Mouse (Mus musculus) limb, embryonic 15.5 days (tissue): ENCODE data around the gene Ctla2a. TPM values are rescaled to one million over a fixed set of nuclear protein-coding genes. Genes with fewer than 3 reads are reported as not detected.
"Not testable (repeated sequence)": the region's sequence is repeated elsewhere in the genome, so short reads cannot be mapped to it uniquely, and the experiment has no call there.

Experiments used
- ATAC-seq: fragments of 200-750 bp; cut with Nextera tagmentation; 2 replicates; pipeline ENCODE4 v1.8.0; 2017; ENCODE audit warnings: low read depth, moderate TSS enrichment; ENCODE audit not compliant: insufficient number of reproducible peaks, low FRiP score, low TSS enrichment
- H3K27ac ChIP-seq: fragments of 300-500 bp; sonication (generic); 2 replicates; pipeline ENCODE4 v1.5.1; 2015; ENCODE audit warnings: moderate library complexity, mild to moderate bottlenecking, inconsistent platforms
- H3K27me3 ChIP-seq: fragments of 300-500 bp; sonication (generic); 2 replicates; pipeline ENCODE4 v1.6.1; 2015; ENCODE audit warnings: inconsistent platforms
- H3K36me3 ChIP-seq: fragments of 300-500 bp; sonication (generic); 2 replicates; pipeline ENCODE4 v1.6.1; 2015; ENCODE audit warnings: inconsistent platforms
- H3K4me1 ChIP-seq: fragments of 300-500 bp; sonication (generic); 2 replicates; pipeline ENCODE4 v1.6.1; 2015; ENCODE audit warnings: inconsistent platforms
- H3K4me2 ChIP-seq: fragments of 300-500 bp; sonication (generic); 2 replicates; pipeline ENCODE4 v1.6.1; 2015; ENCODE audit warnings: mild to moderate bottlenecking, inconsistent platforms
- H3K4me3 ChIP-seq: fragments of 300-500 bp; sonication (generic); 2 replicates; pipeline ENCODE4 v1.5.1; 2015; ENCODE audit warnings: mild to moderate bottlenecking, inconsistent platforms
- H3K9ac ChIP-seq: fragments of 300-500 bp; sonication (generic); 2 replicates; pipeline ENCODE4 v1.6.1; 2015; ENCODE audit warnings: inconsistent platforms
- H3K9me3 ChIP-seq: fragments of 300-500 bp; sonication (generic); 2 replicates; pipeline ENCODE4 v1.6.1; 2016; ENCODE audit warnings: inconsistent platforms
- WGBS: fragments of 180-500 bp; shearing (Covaris S2); methylation state at CpG from one replicate; pipeline ENCODE4 v1.1.7; 2015; 5-methylcytosine and 5-hydroxymethylcytosine counted together
- polyA plus RNA-seq: library from polyadenylated mRNA; unstranded; fragments of >200 nt; fragmentation: Nextera tagmentation; extraction: Ambion mirVana; gene quantifications from 2 replicates; pipeline ENCODE4 v1.2.1, GENCODE M21; 2015

The Ctla2a gene
- 29.7 and 31.1 TPM in 2 replicates for polyA plus RNA-seq

GRCm38 (mm10) chr13:60936500-60936901 is at the start of gene Ctla2a, which contains the start of gene Gm49391:
TSS of gene Ctla2a (minus strand) at chr13:60936625.
TSS of gene Gm49391 (minus strand) at chr13:60936571.
- H3K4me1 ChIP-seq, result no peaks in the 10 kb centered on the region
- H3K27me3 ChIP-seq, result no peaks in the 10 kb centered on the region
- peak; percentile 52; the same call in 1 of the 2 replicates for ATAC-seq
- no peak within 1 kb of the TSS for H3K4me2 ChIP-seq
- no peaks in the 10 kb centered on the region for H3K9me3 ChIP-seq
- no peak within 1 kb of the TSS for H3K27ac ChIP-seq
- no peak within 1 kb of the TSS for H3K4me3 ChIP-seq
- H3K36me3 ChIP-seq, result no peaks in the 10 kb centered on the region
- 51% methylated on average over 5 of the region's 5 CpGs for WGBS
- H3K9ac ChIP-seq, result no peak within 1 kb of the TSS

DNA sequence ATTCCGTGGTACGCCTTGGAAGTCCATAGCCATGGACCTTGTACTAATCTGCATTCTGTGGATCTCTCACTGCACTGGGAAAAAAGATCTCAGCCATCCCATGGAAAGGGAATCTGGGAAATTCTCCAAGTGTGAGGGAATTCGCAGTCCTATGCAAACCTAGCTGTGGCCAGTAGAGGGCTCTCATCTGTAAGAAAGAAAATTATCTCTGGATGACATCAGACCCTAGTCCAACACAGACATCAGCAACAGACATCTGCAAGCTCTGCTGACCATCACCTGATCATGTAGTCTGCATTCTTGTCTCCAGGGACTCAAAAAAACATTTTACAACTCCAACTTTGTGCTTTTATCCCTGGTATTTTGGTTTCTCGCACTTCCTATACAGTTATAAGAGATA is 35.9 kb upstream of the Ctla2a start:
- not testable (repeated sequence) for H3K4me1 ChIP-seq, H3K27me3 ChIP-seq, H3K36me3 ChIP-seq, H3K4me3 ChIP-seq, H3K9ac ChIP-seq, H3K4me2 ChIP-seq, H3K27ac ChIP-seq, ATAC-seq, H3K9me3 ChIP-seq
- WGBS, result 70% methylated on average over 4 of the region's 4 CpGs

- H3K36me3 ChIP-seq, H3K9me3 ChIP-seq, H3K9ac ChIP-seq, H3K4me1 ChIP-seq, H3K27me3 ChIP-seq, H3K4me2 ChIP-seq, H3K4me3 ChIP-seq, ATAC-seq, H3K27ac ChIP-seq: not testable (repeated sequence)
- 35% methylated on average over 5 of the region's 5 CpGs for WGBS
These were observed 27.6 kb upstream of the Ctla2a start for GRCm38 (mm10) chr13:60963985-60964384.

DNA sequence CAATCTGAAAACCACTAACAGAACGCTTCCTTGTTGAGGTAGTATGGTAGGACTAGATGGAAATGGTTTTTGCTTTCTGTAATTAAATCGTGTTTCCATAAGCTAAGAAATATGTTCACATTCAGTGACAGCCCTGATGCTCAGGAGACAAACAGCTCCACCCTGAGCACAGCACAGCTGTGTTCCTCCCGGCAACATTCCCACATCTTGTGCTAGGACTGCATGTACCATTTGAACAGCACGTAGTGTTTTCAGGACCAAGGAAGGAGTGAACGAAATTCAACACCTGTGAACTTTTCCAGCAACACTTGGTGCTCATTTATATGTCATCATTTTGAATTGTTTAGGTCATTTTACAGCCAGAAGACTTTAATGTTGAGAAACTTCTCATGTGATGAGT is 25.3 kb upstream of the Ctla2a start:
- Histone ChIP-seq H3K9ac (no peak overlapping the region), H3K4me1 (no peaks in the 10 kb centered on the region), H3K4me3 (no peak overlapping the region), H3K27ac (no peak overlapping the region), H3K9me3 (no peaks in the 10 kb centered on the region), H3K27me3 (no peaks in the 10 kb centered on the region), H3K4me2 (no peak overlapping the region), H3K36me3 (no peaks in the 10 kb centered on the region)
- ATAC-seq, result no peak
- WGBS, result 62% methylated on average over 5 of the region's 5 CpGs

DNA sequence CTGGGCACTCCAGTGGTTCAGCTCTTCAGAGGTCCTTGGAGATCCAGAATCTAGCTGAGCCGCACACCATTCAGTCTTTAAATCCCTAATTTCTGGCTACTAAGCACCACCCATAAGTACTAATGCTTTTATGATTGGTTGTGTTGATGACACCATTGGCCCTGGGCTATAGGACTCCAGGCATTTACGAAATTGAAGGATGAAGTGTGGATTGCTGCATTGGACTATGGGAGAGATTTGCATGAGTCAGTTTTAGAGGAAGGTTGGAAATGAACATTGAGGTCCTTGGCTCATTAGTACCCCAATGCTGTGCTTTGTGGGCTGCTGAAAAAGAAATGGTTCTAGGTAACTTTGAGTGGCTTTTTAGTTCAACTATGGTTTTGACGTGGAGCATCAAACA is 5.5 kb upstream of the Ctla2a start, which contains the start of gene Tpbpa:
Gene Tpbpa, minus strand, starts transcription at position 101 of the 400 bp plus-strand sequence.
- not testable (repeated sequence) for H3K9ac ChIP-seq
- 76% methylated on average over 3 of the region's 3 CpGs for WGBS

GRCm38 (mm10) chr13:60935490-60935889 is 935 bp downstream of the Ctla2a start, which contains the start of gene Gm49393:
TSS of gene Gm49393 (minus strand) at chr13:60935590.
- H3K27ac ChIP-seq, H3K27me3 ChIP-seq, H3K9ac ChIP-seq, H3K4me1 ChIP-seq, H3K36me3 ChIP-seq, H3K4me3 ChIP-seq, ATAC-seq, H3K4me2 ChIP-seq, H3K9me3 ChIP-seq: not testable (repeated sequence)
- 63% methylated on average over 2 of the region's 2 CpGs for WGBS

More for the DNA sequence above, 5.5 kb upstream of the Ctla2a start, which contains the start of gene Tpbpa:
- H3K27me3 ChIP-seq, H3K4me3 ChIP-seq, H3K9me3 ChIP-seq, H3K36me3 ChIP-seq, H3K4me2 ChIP-seq, H3K27ac ChIP-seq, H3K4me1 ChIP-seq, ATAC-seq: not testable (repeated sequence)

- not testable (repeated sequence) for H3K27ac ChIP-seq, ATAC-seq, H3K9me3 ChIP-seq, H3K9ac ChIP-seq, H3K4me3 ChIP-seq, H3K36me3 ChIP-seq, H3K4me1 ChIP-seq, H3K27me3 ChIP-seq, H3K4me2 ChIP-seq
- 91% methylated on average over 2 of the region's 2 CpGs for WGBS
These were observed 31.6 kb downstream of the Ctla2a start, which contains the start of gene Tpbpb for GRCm38 (mm10) chr13:60904780-60905179. TSS of gene Tpbpb (minus strand) at chr13:60904880.

GRCm38 (mm10) chr13:60897328-60897727 is 39.1 kb downstream of the Ctla2a start, which contains the start of gene Ctla2b:
TSS of gene Ctla2b (minus strand) at chr13:60897447.
- no peaks in the 10 kb centered on the region for H3K36me3 ChIP-seq
- ATAC-seq, result no peak
- WGBS, result 52% methylated on average over 3 of the region's 3 CpGs
- no peaks in the 10 kb centered on the region for H3K9me3 ChIP-seq
- no peaks in the 10 kb centered on the region for H3K4me1 ChIP-seq
- H3K27me3 ChIP-seq, result no peaks in the 10 kb centered on the region
- no peak within 1 kb of the TSS for H3K9ac ChIP-seq
- no peak within 1 kb of the TSS for H3K27ac ChIP-seq
- H3K4me2 ChIP-seq, result no peak within 1 kb of the TSS
- no peak within 1 kb of the TSS for H3K4me3 ChIP-seq

DNA sequence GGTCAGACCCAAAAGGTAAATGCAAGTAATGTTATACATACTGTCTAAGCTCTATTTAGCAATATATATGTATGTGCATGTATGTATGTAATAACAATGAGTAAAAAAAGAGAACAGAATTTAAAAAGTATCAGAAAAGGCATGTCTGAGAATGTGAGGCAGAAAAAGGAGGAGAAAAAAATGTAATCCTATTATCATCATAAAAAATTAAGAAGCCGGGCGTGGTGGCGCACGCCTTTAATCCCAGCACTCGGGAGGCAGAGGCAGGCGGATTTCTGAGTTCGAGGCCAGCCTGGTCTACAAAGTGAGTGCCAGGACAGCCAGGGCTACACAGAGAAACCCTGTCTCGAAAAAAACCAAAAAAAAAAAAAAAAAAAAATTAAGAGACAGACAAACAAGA is 39.6 kb downstream of the Ctla2a start, which contains the start of gene Gm49392:
Gene Gm49392, minus strand, starts transcription at position 101 of the 400 bp plus-strand sequence.
- not testable (repeated sequence) for H3K27me3 ChIP-seq, ATAC-seq

GRCm38 (mm10) chr13:60895406-60896160 is 40.8 kb downstream of the Ctla2a start:
- Histone ChIP-seq H3K27ac (no peak overlapping the region), H3K36me3 (no peaks in the 10 kb centered on the region), H3K9ac (no peak overlapping the region), H3K27me3 (no peaks in the 10 kb centered on the region), H3K9me3 (no peaks in the 10 kb centered on the region), H3K4me1 (no peaks in the 10 kb centered on the region), H3K4me3 (no peak overlapping the region), H3K4me2 (no peak overlapping the region)
- ATAC-seq, result no peak

More for the DNA sequence above, 39.6 kb downstream of the Ctla2a start, which contains the start of gene Gm49392:
- H3K9me3 ChIP-seq, H3K27ac ChIP-seq, H3K36me3 ChIP-seq, H3K9ac ChIP-seq, H3K4me1 ChIP-seq, H3K4me3 ChIP-seq, H3K4me2 ChIP-seq: not testable (repeated sequence)
- 83% methylated on average over 8 of the region's 8 CpGs for WGBS

GRCm38 (mm10) chr13:60892301-60892700 is 44.1 kb downstream of the Ctla2a start:
- Histone ChIP-seq H3K9ac (no peak overlapping the region), H3K4me3 (no peak overlapping the region), H3K27ac (no peak overlapping the region), H3K27me3 (no peaks in the 10 kb centered on the region), H3K9me3 (no peaks in the 10 kb centered on the region), H3K4me2 (no peak overlapping the region), H3K4me1 (no peaks in the 10 kb centered on the region), H3K36me3 (no peaks in the 10 kb centered on the region)
- 68% methylated on average over 1 of the region's 1 CpGs for WGBS
- no peak for ATAC-seq
